Mouse (Mus musculus): ENCODE measurements around the gene Ccdc63.
A peak's percentile ranks its signal among the peaks of the same experiment; 100 is the strongest.

Gene Ccdc63

GRCm38 (mm10) chr5:122116243-122116642 lies 24.4 kb downstream of the Ccdc63 start:
- no peak for DNase-seq

GRCm38 (mm10) chr5:122115266-122115763 lies 25.3 kb downstream of the Ccdc63 start:
- DNase-seq: no peak

- peak; percentile 78 for DNase-seq
Observed at GRCm38 (mm10) chr5:122114176-122114575, 26.4 kb downstream of the Ccdc63 start.

- no peak for DNase-seq
Observed at GRCm38 (mm10) chr5:122113450-122113849, 27.2 kb downstream of the Ccdc63 start.

GRCm38 (mm10) chr5:122111933-122112248 lies 28.7 kb downstream of the Ccdc63 start:
- DNase-seq: no peak

- no peak for DNase-seq
Observed at GRCm38 (mm10) chr5:122111091-122111932, 29.3 kb downstream of the Ccdc63 start.

GRCm38 (mm10) chr5:122110625-122111024 lies 30.0 kb downstream of the Ccdc63 start:
- no peak for DNase-seq

- DNase-seq: no peak
Observed at GRCm38 (mm10) chr5:122109325-122110060, 31.1 kb downstream of the Ccdc63 start.

- DNase-seq: no peak
Observed at GRCm38 (mm10) chr5:122108104-122108503, 32.5 kb downstream of the Ccdc63 start.

GRCm38 (mm10) chr5:122106212-122106611 lies 34.4 kb downstream of the Ccdc63 start:
- DNase-seq: no peak

GRCm38 (mm10) chr5:122104981-122105380 lies 35.6 kb downstream of the Ccdc63 start:
- DNase-seq: no peak

- no peak for DNase-seq
Observed at GRCm38 (mm10) chr5:122104201-122104600, 36.4 kb downstream of the Ccdc63 start.

- DNase-seq: no peak
Observed at GRCm38 (mm10) chr5:122103075-122103474, 37.5 kb downstream of the Ccdc63 start.

- no peak for DNase-seq
Observed at GRCm38 (mm10) chr5:122102476-122103050, 38.1 kb downstream of the Ccdc63 start.

- no peak for DNase-seq
Observed at GRCm38 (mm10) chr5:122094439-122094838, 46.2 kb downstream of the Ccdc63 start.

- no peak for DNase-seq
Observed at GRCm38 (mm10) chr5:122093734-122094133, 46.9 kb downstream of the Ccdc63 start.

GRCm38 (mm10) chr5:122092794-122093193 lies 47.8 kb downstream of the Ccdc63 start:
- DNase-seq: no peak

GRCm38 (mm10) chr5:122091070-122091469 lies 49.6 kb downstream of the Ccdc63 start:
- DNase-seq: no peak

GRCm38 (mm10) chr5:122089664-122090063 lies 51.0 kb downstream of the Ccdc63 start:
- no peak for DNase-seq

- peak; percentile 87 for DNase-seq
Observed at GRCm38 (mm10) chr5:122088917-122089316, 51.7 kb downstream of the Ccdc63 start.

- DNase-seq: no peak
Observed at GRCm38 (mm10) chr5:122086121-122086520, 54.5 kb downstream of the Ccdc63 start.

- no peak for DNase-seq
Observed at GRCm38 (mm10) chr5:122085291-122085690, 55.3 kb downstream of the Ccdc63 start.

GRCm38 (mm10) chr5:122084470-122084869 lies 56.2 kb downstream of the Ccdc63 start:
- no peak for DNase-seq

- DNase-seq: no peak
Observed at GRCm38 (mm10) chr5:122083282-122083681, 57.3 kb downstream of the Ccdc63 start.
